Comparison of ENCODE assay signal across 8 mouse cellular contexts in the genomic region with DNA sequence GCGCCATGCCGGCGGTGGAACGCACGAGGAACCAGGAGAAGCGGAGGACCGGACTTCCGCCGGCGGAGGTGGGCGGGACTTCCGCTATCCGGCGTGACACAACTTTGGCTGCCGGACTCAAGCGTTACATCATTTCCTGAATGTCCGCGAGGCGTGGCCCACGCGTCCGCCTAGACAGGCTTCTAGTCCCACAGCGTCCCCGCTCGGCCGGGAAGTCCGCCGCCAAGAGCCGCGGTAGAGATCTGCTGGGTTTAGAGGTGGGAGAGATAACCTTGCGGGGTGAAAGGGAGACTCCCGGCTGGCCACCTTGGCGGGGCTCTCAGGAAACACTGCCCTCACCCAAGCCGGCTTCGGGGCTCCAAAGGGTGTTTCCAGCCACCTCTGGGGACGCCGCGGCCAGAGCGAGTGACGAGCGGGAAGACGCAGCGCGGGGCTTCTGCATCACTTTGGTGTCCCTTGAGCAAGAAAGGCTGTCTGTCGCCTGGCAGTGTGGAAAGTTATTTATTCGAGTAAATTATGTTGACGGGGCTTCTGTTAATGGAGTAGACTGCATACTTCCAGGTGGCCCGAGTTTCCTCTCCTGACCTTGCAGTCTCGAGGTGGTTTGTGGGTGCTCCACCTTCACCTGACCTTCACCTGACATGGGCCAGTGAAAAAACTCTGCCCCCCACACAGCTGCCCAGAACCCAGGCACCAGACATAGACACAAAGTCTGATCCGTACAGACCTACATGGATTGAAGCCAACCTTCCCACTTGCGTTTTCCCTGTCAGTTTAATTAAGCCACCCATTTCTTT. TPM values are rescaled to one million over a fixed set of nuclear protein-coding genes. Genes with fewer than 3 reads are reported as not detected.
DNase-seq lines count a peak whose midpoint lies in the region; ATAC-seq and TF ChIP-seq lines count a peak whose summit lies in the region.

A gene (minus strand): TSS at position 94 of the 797 bp plus-strand sequence.

- peak within 1 kb of the TSS; percentile 99 for H3K9ac ChIP-seq in ES-E14 (ENCODE audit: insufficient read depth, low read depth, low read length, poor library complexity, severe bottlenecking)
- peak within 1 kb of the TSS; percentile 88 for H3K9ac ChIP-seq in forebrain, embryonic 15.5 days (replicated peaks)

- in situ Hi-C loops in ES-E14 (cut with MboI; ENCODE audit: low sequenced_read_pairs in 2 of 2, unreplicated experiment in 2 of 2), result no loop called here

- peak; percentile 64; the same call in 1 of the 2 replicates for TF ChIP-seq POLR2A in lung, adult 2 months (IDR thresholded peaks at IDR 0.05; ENCODE audit: borderline replicate concordance, extremely low read depth, low read depth, low read length)

- TF ChIP-seq CTCF in lung, adult 2 months (IDR thresholded peaks at IDR 0.05; ENCODE audit: insufficient read depth, low read length), result peak; percentile 51

- intact Hi-C loops in heart, postnatal 25 days (cut with DNase I), result loop anchor here (2.0 to 10.0 kb wide), 5 partner anchors 99 to 769 kb away; a partner anchor contains a TSS

- peaks cover 4% of the 10 kb centered on the region for H3K36me3 ChIP-seq in ES-E14 (ENCODE audit: control insufficient read depth, insufficient read depth, low read length, poor library complexity, severe bottlenecking)
- peaks cover 4% of the 10 kb centered on the region; the same call in 1 of the 2 replicates for H3K36me3 ChIP-seq in forebrain, embryonic 15.5 days

- peak within 1 kb of the TSS; percentile 81 for H3K4me2 ChIP-seq in forebrain, embryonic 15.5 days (replicated peaks)

- DNase-seq in ES-E14 (ENCODE audit: low read depth, low spot score), result peak; percentile 97
- peak; percentile 98 for DNase-seq in cerebellum, adult 11-12 months
- DNase-seq in heart, postnatal 25 days (ENCODE audit: low spot score), result peak; percentile 93
- DNase-seq in layer of hippocampus, adult 18-20 months (ENCODE audit: low spot score in 2 of 2), result peak; percentile 96 to 98
- DNase-seq in lung, adult 2 months, result peak; percentile 94
- peak; percentile 91 to 94 for DNase-seq in thymus, adult 18-20 months

- under 1% methylated on average over 51 of the region's 51 CpGs for WGBS in forebrain, embryonic 15.5 days
- under 1% methylated on average over 51 of the region's 51 CpGs for WGBS in lung, adult 2 months

- peaks cover 0 to 2% of the 10 kb centered on the region in 2 experiments; a peak in 2 of 4 replicates for H3K4me1 ChIP-seq in ES-E14 (ENCODE audit: control insufficient read depth in 2 of 2, insufficient read depth in 2 of 2, low read length in 2 of 2, poor library complexity in 1 of 2)
- H3K4me1 ChIP-seq in forebrain, embryonic 15.5 days, result peaks cover 21% of the 10 kb centered on the region
- H3K4me1 ChIP-seq in lung, adult 2 months (ENCODE audit: control insufficient read depth, insufficient read depth, low read length), result peaks cover 3% of the 10 kb centered on the region; the same call in 1 of the 2 replicates

- H3K9me3 ChIP-seq in ES-E14 (ENCODE audit: control insufficient read depth, insufficient read depth, low read depth, low read length), result no peaks in the 10 kb centered on the region
- H3K9me3 ChIP-seq in forebrain, embryonic 15.5 days, result no peaks in the 10 kb centered on the region

- peak; percentile 98 for ATAC-seq in forebrain, embryonic 15.5 days (replicated peaks)
- ATAC-seq in neutrophil, adult 5-6 weeks (ENCODE audit: extremely low read depth, insufficient number of reproducible peaks, low FRiP score, poor library complexity, severe bottlenecking), result peak; percentile 99

- peak within 1 kb of the TSS; percentile 94 to 98 for H3K4me3 ChIP-seq in ES-E14 (ENCODE audit: insufficient read depth in 1 of 2, low read depth in 1 of 2, low read length in 2 of 2, poor library complexity in 1 of 2, severe bottlenecking in 1 of 2)
- H3K4me3 ChIP-seq in forebrain, embryonic 15.5 days, result peak within 1 kb of the TSS; percentile 80
- peak within 1 kb of the TSS; percentile 96 for H3K4me3 ChIP-seq in lung, adult 2 months (replicated peaks; ENCODE audit: extremely low read depth, low read depth, low read length)

- H3K27ac ChIP-seq in ES-E14 (ENCODE audit: insufficient read depth, low read depth, low read length, poor library complexity, severe bottlenecking), result peak within 1 kb of the TSS; percentile 89
- peak within 1 kb of the TSS; percentile 82 for H3K27ac ChIP-seq in forebrain, embryonic 15.5 days (replicated peaks)

- H3K27me3 ChIP-seq in forebrain, embryonic 15.5 days, result no peaks in the 10 kb centered on the region

TF ChIP-seq in ES-E14, 5 proteins besides CTCF, POLR2A, EP300 and RAD21:
- TF ChIP-seq HCFC1 (IDR thresholded peaks at IDR 0.05; ENCODE audit: borderline replicate concordance, insufficient read depth, low read length), result peak; percentile 79; the same call in 1 of the 2 replicates
- TF ChIP-seq MAFK (IDR thresholded peaks at IDR 0.05; ENCODE audit: insufficient read depth, low read depth, low read length), result no peak
- TF ChIP-seq ZC3H11A (IDR thresholded peaks at IDR 0.05; ENCODE audit: borderline replicate concordance, low read depth, low read length), result no peak
- peak; percentile 78 for TF ChIP-seq ZNF384 (IDR thresholded peaks at IDR 0.05; ENCODE audit: low read depth, low read length)
- TF ChIP-seq CHD2 (IDR thresholded peaks at IDR 0.05; ENCODE audit: low read depth, low read length), result no peak

RNA-seq across cellular contexts. Expression of the gene that starts here (rescaled TPM):
- total RNA-seq in ES-E14 (2012; rRNA removed), result 94.5 and 119 TPM in 2 replicates
- 72.0 and 78.7 TPM in 2 replicates for polyA plus RNA-seq in forebrain, embryonic 15.5 days (2015; fragmentation: Nextera tagmentation; extraction: Ambion mirVana)
- 10 to 100 TPM; 38.4 to 40.2 TPM for total RNA-seq in heart, postnatal 25 days (2021)
- 10 to 100 TPM; 42.4 to 45.9 TPM for total RNA-seq in layer of hippocampus, adult 18-20 months (2021)
- polyA plus RNA-seq in lung, adult 2 months (2012; rRNA removed), result 6.1 and 11.3 TPM in 2 replicates
- 54.8 and 57.2 TPM in 2 replicates for total RNA-seq in neutrophil, adult 5-6 weeks (2017)

Comparison
In these comparisons a context has a peak if more than half of its experiments do, and no peak if none do; other contexts are left out.
1. Peak in every context shown above with its lines: DNase-seq, ATAC-seq, H3K4me3 ChIP-seq and H3K27ac ChIP-seq.